In genomic region chr2:94919361-94919760, GRCm38 (mm10) we compare ENCODE assay signal across 24 mouse cellular contexts.
DNase-seq lines count a peak whose midpoint lies in the region; ATAC-seq and TF ChIP-seq lines count a peak whose summit lies in the region.
"Had no signal": no experiment of that assay in that cellular context is flagged by ENCODE, and none has a peak within 500 bp of the region (broad histone marks: within the 10 kb centered on the region; RNA-seq: fewer than 3 reads in every experiment).

No protein-coding gene starts in this region.

- no peaks in the 10 kb centered on the region for H3K27me3 ChIP-seq in kidney, postnatal 0 days (ENCODE audit: insufficient read depth, low read length)
- no peaks in the 10 kb centered on the region for H3K27me3 ChIP-seq in limb, embryonic 10.5 days (ENCODE audit: low read depth, poor library complexity, severe bottlenecking)
- H3K27me3 ChIP-seq: embryonic facial prominence, embryonic 15.5 days; heart, embryonic 13.5 days; limb, embryonic 15.5 days; megakaryocyte, embryonic 14.5 days; neural tube, embryonic 12.5 days had no signal

- no peaks in the 10 kb centered on the region for H3K9me3 ChIP-seq in kidney, postnatal 0 days (replicated peaks; ENCODE audit: low read length)
- H3K9me3 ChIP-seq in limb, embryonic 10.5 days (replicated peaks) = no peaks in the 10 kb centered on the region
- H3K9me3 ChIP-seq: embryonic facial prominence, embryonic 15.5 days; heart, embryonic 13.5 days; limb, embryonic 15.5 days; neural tube, embryonic 12.5 days had no signal

- no peaks in the 10 kb centered on the region for H3K4me1 ChIP-seq in kidney, postnatal 0 days (replicated peaks; ENCODE audit: insufficient read depth, low read length)
- H3K4me1 ChIP-seq in limb, embryonic 10.5 days = 0 out of 2 replicates have a peak, but pooled peaks cover 3% of the 10 kb centered on the region
- H3K4me1 ChIP-seq: embryonic facial prominence, embryonic 15.5 days; heart, embryonic 13.5 days; limb, embryonic 15.5 days; megakaryocyte, embryonic 14.5 days; neural tube, embryonic 12.5 days had no signal

- H3K4me3 ChIP-seq in kidney, postnatal 0 days (replicated peaks; ENCODE audit: low read depth, low read length) = no peak overlapping the region
- H3K4me3 ChIP-seq in limb, embryonic 10.5 days = no peak overlapping the region
- H3K4me3 ChIP-seq: embryonic facial prominence, embryonic 15.5 days; heart, embryonic 13.5 days; limb, embryonic 15.5 days; megakaryocyte, embryonic 14.5 days; neural tube, embryonic 12.5 days had no signal

- intact Hi-C loops in left cerebral cortex, postnatal 25 days (cut with DNase I) = no loop called here

- 48% methylated on average over 3 of the region's 3 CpGs for WGBS in kidney, postnatal 0 days
- 47% methylated on average over 3 of the region's 3 CpGs for WGBS in limb, embryonic 10.5 days

- no peak overlapping the region for H3K27ac ChIP-seq in kidney, postnatal 0 days
- no peak overlapping the region for H3K27ac ChIP-seq in limb, embryonic 10.5 days
- H3K27ac ChIP-seq: embryonic facial prominence, embryonic 15.5 days; heart, embryonic 13.5 days; limb, embryonic 15.5 days; neural tube, embryonic 12.5 days had no signal

- no peak overlapping the region for H3K9ac ChIP-seq in kidney, postnatal 0 days (ENCODE audit: low read depth, low read length)
- H3K9ac ChIP-seq: embryonic facial prominence, embryonic 15.5 days; heart, embryonic 13.5 days; limb, embryonic 15.5 days; liver, postnatal 0 days; neural tube, embryonic 12.5 days had no signal

- no peak overlapping the region for H3K4me2 ChIP-seq in kidney, postnatal 0 days (ENCODE audit: low read length)
- H3K4me2 ChIP-seq: embryonic facial prominence, embryonic 15.5 days; heart, embryonic 13.5 days; limb, embryonic 15.5 days; neural tube, embryonic 12.5 days had no signal

- DNase-seq in kidney, postnatal 0 days (ENCODE audit: low spot score) = peak; percentile 6
- DNase-seq in kidney, adult 18-20 months = no peak
- DNase-seq in brain, embryonic 14.5 days (ENCODE audit: low read depth) = peak; percentile 10
- DNase-seq in embryo, embryonic 11.5 days (ENCODE audit: low read depth, low spot score) = peak; percentile 5
- DNase-seq in limb, embryonic 10.5 days (ENCODE audit: low spot score) = peak; percentile 41
- DNase-seq in c-Kit-positive CD71-positive TER-119-positive erythroid progenitor cells, embryonic 14.5 days (ENCODE audit: low spot score) = no peak
- DNase-seq in left cerebral cortex, postnatal 25 days (ENCODE audit: low spot score in 2 of 2) = no peak
- DNase-seq: adrenal gland, postnatal 36 days; cerebellum, adult 2 months; cerebellum, postnatal 36 days; gastrocnemius, postnatal 10 days; heart, adult 18-20 months; heart, postnatal 4 days; layer of hippocampus, postnatal 36 days; liver, postnatal 0 days; lung, postnatal 10 days; right cerebral cortex, postnatal 25 days; thymus, postnatal 36 days had no signal

- H3K36me3 ChIP-seq in kidney, postnatal 0 days (ENCODE audit: insufficient read depth, low read length) = no peaks in the 10 kb centered on the region
- no peaks in the 10 kb centered on the region for H3K36me3 ChIP-seq in limb, embryonic 10.5 days
- H3K36me3 ChIP-seq: embryonic facial prominence, embryonic 15.5 days; heart, embryonic 13.5 days; limb, embryonic 15.5 days; neural tube, embryonic 12.5 days had no signal

- no peak for ATAC-seq in kidney, postnatal 0 days (replicated peaks; ENCODE audit: low FRiP score, low read depth)
- ATAC-seq in frontal cortex, adult (ENCODE audit: low TSS enrichment) = no peak

- no peak for TF ChIP-seq CTCF in kidney, postnatal 0 days (IDR thresholded peaks at IDR 0.05; ENCODE audit: low read depth)
- no peak for TF ChIP-seq CTCF in brain, embryonic 14.5 days (IDR thresholded peaks at IDR 0.05; ENCODE audit: borderline replicate concordance, extremely low read depth, insufficient read depth, insufficient read length)

- TF ChIP-seq POLR2A in brain, embryonic 14.5 days (IDR thresholded peaks at IDR 0.05; ENCODE audit: borderline replicate concordance, extremely low read depth, insufficient read depth, insufficient read length, poor library complexity, severe bottlenecking) = no peak

Comparison
In these comparisons a context has a peak if more than half of its experiments do, and no peak if none do; other contexts are left out.
1. DNase-seq: peak in kidney, postnatal 0 days (single experiment), brain, embryonic 14.5 days (single experiment), embryo, embryonic 11.5 days (single experiment) and limb, embryonic 10.5 days (single experiment); none in kidney, adult 18-20 months (single experiment), c-Kit-positive CD71-positive TER-119-positive erythroid progenitor cells, embryonic 14.5 days (single experiment) and left cerebral cortex, postnatal 25 days (0 of 2).